Mouse (Mus musculus) spleen, adult 18-20 months (tissue): ENCODE data around the gene Kcnd3.

Experiments used
- DNase-seq, 2 experiments: peaks; one replicate each; pipeline ENCODE4 v3.0.0; 2022; ENCODE audit warnings: mixed read lengths in 2 of 2

Kcnd3 gene

DNA sequence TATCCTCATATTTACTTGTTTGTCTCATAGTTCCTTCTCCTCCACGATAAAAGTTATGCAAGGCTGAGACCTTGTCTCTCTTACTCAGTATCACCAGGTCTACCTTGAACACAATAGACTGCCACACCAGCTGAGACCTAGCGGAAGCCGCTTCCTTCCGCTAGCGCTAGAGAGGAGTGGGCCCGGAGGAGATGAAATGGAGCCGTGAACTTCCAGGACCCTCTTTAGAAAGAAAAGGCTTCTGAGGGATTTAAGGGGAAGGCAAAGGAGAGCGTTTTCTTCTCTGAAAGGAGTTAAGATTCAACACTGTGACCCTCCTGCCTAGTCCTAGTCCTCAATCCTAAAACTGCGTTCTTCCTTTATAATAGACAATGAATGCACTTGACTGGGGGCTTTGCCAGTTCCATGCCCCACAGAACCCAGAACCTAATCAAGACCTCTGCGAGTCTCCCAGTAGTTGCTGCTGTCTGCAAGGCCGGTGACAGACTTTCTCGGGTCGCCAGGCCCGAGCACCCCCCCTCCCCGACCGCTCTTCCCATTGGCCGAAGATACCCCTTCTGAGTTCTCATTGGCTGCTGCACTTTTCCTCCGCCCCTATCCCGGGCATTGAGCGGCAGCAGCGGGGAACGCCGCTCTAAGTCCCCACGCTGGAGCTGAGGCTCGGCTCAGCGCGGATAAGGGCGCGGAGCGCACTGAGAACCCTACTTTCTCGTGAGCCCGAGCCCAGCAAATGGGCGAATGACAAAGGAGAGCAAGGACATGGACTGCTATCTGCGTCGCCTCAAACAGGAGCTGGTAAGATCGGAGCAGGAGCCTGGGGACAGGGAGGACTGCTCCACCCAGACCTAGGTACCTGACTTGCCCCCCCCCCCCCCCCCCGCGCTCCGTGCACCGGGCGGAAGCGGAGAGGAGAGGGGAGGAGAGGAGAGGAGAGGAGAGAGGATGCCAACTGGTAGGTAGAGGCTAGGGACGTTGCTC lies 252.2 kb downstream of the Kcnd3 start, which contains the start of gene Inka2:
Inka2 (plus strand) TSS at position 569 of the 978 bp plus-strand sequence.
- DNase-seq, result peak; percentile 50 to 55

DNA sequence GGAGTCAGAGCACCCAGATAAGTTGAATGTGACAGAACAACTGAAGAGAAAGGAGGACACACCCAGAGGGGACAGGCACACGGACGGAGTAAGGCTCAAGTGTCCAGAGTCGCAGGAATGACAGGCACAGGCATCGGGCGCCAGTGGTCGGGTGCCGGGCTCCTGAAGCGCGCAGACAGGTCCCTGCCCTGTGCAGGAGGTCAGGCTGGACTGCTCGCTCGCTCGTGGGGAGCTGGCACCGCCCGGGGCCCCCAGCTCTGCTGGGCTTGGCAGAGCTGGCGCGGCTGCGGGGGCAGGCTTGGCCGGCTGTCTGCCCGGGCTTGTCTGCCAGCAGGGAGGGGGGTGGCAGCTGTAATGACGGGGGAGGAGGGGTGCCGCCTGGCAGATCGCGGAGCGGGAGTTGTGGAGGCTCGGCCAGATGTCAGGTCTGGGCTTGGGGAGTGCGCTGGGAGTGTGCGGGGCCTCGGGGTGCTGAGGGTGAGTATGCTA lies 253.0 kb downstream of the Kcnd3 start:
- peak; percentile 21 to 22 for DNase-seq

GRCm38 (mm10) chr3:105705561-105705960 lies 253.4 kb downstream of the Kcnd3 start:
- no peak for DNase-seq

- no peak for DNase-seq
Observed at GRCm38 (mm10) chr3:105706366-105707020, 254.4 kb downstream of the Kcnd3 start.

DNA sequence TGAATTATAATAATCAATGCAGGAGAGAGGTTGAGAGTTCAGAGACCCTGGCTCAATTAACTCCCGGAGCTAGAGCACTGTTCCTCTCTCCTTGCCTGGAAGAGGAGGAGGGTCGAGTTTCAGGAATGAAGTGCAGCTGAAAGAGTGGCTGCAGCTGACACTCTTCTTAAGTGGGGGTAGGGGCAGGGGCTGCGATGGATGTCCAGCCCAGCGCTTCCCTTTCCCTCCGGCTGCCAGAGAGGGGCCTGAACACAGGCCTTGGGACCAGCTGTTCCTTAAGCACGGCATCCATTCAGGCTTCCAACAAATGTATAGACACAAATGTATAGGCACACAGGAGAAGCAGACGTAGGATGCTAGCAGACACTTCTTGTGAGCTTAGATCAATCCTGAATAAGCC lies 255.5 kb downstream of the Kcnd3 start:
- DNase-seq, result no peak

GRCm38 (mm10) chr3:105710246-105710645 lies 258.1 kb downstream of the Kcnd3 start:
- no peak for DNase-seq

- DNase-seq, result no peak
Observed at GRCm38 (mm10) chr3:105711741-105712140, 259.6 kb downstream of the Kcnd3 start.

- DNase-seq, result no peak
Observed at GRCm38 (mm10) chr3:105712827-105713226, 260.7 kb downstream of the Kcnd3 start.

DNA sequence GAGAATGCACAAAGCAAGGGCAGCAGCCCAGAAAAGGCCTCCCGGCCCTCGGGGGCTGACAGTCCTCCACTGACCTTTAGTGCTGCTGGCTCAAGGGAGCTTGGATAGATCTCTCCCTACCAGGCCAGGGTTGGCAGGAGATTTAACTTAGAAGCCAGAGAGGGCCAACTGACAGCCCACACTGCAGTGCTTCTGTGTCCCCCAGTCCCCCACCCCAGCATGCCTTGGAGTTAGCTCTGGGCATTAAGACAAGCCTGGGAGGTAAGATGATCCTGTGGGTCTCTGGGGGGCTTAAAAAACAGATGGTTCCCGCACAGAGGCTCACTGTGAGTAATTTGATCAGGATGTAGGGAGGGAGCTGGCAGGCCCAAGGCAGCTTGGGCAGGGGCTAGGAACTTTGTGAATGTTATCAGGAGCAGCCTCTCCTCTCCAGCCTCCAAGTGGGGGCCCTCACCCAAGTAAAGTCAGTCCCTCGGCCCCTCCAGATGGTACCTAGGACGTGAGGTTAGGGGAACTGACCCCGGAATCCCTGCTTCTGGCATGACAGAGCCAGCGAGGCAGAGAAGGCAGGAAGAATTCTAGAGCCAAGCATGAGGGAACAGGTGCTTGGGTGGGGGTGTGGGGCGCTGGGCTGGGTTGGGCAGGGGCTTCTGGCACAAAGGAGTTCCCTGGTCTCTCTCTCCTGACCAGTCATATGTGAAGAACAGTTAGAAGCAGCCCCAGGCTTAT lies 262.1 kb downstream of the Kcnd3 start:
- DNase-seq, result no peak

GRCm38 (mm10) chr3:105714820-105715167 lies 262.7 kb downstream of the Kcnd3 start:
- no peak for DNase-seq

GRCm38 (mm10) chr3:105716353-105717000 lies 264.3 kb downstream of the Kcnd3 start:
- DNase-seq, result no peak

DNA sequence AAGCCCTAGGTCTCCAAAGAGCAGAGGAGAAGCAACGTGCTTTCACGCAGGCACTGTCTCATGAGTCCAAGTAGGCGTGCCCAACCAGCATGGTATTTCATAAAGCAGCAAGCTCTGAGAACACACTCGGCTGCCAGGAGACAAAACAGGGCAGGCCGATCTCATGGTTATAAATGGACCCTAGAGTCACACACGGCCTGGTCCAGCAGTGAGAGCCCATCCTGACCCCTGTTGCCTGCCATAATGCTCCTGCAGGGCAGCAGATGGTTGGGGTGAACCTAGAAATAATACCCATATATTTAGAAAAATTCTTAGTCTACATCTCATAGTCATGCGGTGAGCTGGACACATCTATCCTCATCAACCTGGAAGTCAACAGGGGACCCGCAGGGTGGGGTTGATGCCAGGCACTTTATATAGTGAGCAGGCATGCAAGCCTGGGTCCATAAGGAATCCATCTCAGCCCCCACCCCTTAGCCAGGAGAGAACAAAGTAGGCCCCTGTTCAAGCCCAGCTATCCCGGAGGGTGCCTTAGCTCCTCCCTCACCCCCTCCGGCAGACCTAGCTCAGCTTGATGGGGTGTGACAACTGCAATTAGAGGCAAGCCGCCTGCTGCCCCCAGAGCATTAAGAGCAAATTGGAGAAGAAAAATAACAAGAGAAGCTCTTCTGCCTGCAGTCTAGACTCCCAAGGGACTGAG lies 265.9 kb downstream of the Kcnd3 start:
- no peak for DNase-seq

DNA sequence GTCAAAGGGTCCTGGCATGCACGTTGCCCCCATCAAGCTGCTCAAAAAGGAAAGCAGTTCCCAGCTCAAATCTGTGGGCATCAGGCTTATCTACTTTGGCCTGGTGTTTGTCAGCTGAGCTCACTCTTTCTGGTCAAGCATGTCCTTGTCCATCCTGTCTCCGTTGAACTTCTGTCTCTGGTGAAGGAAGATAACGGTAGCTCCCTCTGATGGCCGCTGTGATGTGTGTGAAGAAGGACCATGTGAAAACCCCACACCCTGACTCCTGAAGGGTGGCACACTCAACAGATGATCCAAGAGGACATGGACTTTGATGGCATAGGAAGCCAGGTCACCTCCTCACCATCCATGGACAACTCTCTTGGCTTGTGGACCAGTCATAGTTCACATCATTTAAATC lies 266.6 kb downstream of the Kcnd3 start:
- no peak for DNase-seq

- no peak for DNase-seq
Observed at GRCm38 (mm10) chr3:105719979-105720378, 267.8 kb downstream of the Kcnd3 start.

DNA sequence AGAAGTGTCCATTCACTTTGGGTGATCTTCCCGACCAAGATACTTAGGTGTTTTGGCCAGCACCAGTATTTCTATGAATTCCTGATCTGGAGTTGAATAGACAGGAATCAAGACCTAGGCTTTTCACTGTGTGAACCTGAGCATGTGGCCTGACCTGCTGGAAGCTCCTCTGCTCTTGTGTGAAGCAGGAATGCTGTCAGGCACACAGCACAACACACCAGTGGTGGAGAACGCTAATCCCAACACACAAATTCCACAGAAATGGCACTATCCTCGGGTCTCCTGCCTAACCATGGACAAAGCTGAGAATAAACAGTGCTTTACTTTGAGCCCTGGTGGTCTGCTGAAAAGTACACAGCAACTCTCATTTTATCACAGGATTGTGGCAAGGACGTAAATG lies 268.4 kb downstream of the Kcnd3 start:
- DNase-seq, result no peak

GRCm38 (mm10) chr3:105721681-105722201 lies 269.6 kb downstream of the Kcnd3 start:
- no peak for DNase-seq

GRCm38 (mm10) chr3:105722510-105722909 lies 270.4 kb downstream of the Kcnd3 start:
- DNase-seq, result no peak
